Mouse (Mus musculus): Measurements from ENCODE around the gene Oprd1. TPM values are rescaled to one million over a fixed set of nuclear protein-coding genes. Genes with fewer than 3 reads are reported as not detected.

Oprd1 gene
- 0.12 TPM in 1 of 2 replicates, not detected in the other for polyA plus RNA-seq (2012; rRNA removed; ENCODE audit: low replicate concordance)

DNA sequence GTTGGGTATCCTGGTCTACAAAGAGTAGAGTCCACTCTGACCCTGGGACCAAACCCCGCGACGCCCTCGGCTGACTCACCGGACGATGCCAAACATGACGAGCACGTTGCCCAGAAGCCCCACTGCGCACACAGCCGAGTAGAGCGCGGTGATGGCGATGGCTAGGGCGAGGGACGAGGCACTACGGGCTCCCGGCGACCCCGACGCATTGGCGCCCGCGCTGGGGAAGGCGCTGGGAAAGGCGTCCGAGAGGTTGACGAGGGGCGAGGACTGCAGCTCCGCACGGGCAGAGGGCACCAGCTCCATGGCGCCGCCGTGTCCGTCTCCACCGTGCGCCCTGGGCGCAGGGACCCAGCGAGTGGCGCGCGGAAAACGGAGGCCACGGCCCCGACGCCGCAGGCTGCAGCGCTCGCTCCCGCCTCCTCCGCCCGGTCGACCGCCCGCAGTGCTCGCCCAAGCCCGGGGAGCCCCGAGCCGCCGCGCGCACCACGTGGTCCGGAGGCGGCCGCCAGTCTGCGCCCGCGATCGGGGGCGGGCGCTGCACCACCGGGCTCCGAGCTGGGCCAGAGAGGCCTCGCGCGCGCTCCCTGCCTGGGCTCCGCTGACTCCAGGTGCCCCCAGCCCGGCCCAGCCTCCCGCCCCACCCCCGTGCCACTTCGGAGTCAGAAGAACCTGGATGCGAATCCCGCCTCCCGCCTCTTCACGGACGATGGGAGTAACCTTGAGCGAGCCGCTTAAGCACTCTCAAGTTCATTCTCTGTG, at the start of gene Oprd1:
Oprd1 (minus strand) TSS at position 407 of the 762 bp plus-strand sequence.

DNA sequence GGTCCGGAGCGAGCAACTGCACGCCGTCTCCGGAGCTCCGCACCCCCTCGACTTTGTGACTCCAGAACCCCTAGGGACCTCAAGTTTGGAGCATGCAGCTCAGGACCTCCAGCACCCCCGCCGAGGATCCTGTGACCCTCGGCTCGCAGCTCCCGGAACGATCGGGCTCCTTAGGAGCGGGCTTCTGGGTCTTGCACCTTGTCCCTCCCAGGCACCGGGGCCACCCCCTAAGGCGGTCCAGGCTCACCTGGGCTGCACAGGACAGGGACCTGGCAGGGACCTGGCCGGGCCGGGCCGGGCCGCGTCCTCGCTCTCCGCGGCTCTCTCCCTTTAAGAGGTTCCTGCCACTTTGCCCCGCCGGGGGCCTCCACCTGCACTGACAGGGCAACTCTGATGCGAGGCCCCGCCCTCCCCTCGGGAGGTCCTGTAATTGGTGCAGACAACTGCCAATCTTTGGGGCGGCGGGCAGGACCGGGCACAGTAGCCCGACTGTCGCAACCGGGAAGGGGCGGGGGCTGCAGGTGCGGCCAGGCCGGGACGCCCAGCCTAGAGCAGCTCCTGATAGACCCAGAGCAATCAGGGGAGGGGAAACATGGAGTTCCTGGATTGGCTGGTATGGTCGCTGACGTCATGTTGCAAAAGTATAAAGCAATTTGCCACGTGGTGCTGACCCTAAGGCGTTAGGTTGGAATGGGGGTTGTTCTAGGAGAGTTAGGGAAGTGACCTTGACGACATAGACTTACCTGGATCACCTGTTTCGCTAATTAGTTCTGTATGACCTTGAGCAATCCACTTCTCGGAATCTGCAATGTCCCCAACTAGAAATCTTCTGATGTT, 69.1 kb downstream of the Oprd1 start, which contains the start of gene Epb41:
Epb41 (minus strand) TSS at position 389 of the 837 bp plus-strand sequence.

DNA sequence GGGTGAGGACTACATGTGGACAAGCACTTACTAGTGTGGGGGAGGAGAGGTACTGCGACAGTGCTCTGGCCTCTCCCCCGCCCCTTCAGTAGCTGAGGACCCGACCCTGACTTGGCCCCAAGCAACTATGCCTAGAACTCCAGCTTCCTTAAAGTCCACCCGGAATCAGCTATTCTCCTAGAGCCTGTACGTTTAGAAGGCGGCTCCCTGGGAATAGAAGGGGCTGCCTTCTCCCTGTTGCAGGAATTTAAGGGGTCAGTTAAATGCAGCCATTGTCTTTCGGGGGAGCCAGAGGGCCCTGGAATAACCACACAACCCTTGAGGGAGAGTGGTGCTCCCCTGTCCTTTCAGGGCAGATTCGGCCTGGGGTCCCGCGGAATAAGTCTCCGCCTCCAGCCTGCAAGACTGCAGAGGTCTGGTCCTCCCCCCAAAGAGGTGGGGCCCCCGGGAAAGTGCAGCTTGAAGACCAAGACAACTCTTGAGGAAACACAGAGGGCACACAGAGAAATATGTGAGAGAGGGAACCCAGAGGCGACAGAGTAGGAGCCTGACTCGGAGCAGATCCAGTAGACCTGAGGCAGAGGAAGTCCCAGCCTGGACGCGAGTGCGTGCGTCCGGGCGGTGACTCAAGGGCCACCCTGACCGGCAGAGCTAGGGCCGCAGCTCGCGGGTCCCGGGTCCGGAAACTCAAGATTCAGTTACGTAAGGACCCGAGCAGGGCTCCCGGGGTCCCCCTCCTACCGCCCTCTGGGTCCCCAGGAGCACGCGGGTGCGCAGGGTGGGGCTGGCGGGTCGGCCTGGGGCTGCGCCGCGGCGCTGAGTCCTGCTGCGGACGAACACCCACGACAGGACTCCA, 70.0 kb downstream of the Oprd1 start, which contains the start of gene Gm10300:
Gm10300 (plus strand) TSS at position 621 of the 856 bp plus-strand sequence.

Other genes with a start within 250 kb of the Oprd1 start
- 10.3 and 60.1 TPM in 2 replicates for gene Tmem200b, start 222.7 kb downstream of the Oprd1 start, polyA plus RNA-seq (2012; rRNA removed; ENCODE audit: low replicate concordance)
- 0.17 and 0.37 TPM in 2 replicates for gene Gm10300, start 69.8 kb downstream of the Oprd1 start, polyA plus RNA-seq (2012; rRNA removed; ENCODE audit: low replicate concordance)
- 22.5 and 26.8 TPM in 2 replicates for gene Epb41, start 69.2 kb downstream of the Oprd1 start, polyA plus RNA-seq (2012; rRNA removed; ENCODE audit: low replicate concordance)
- 17.4 and 30.2 TPM in 2 replicates for gene Ythdf2, start 67.8 kb upstream of the Oprd1 start, polyA plus RNA-seq (2012; rRNA removed; ENCODE audit: low replicate concordance)
- gene Gmeb1, start 117.1 kb upstream of the Oprd1 start, polyA plus RNA-seq (2012; rRNA removed; ENCODE audit: low replicate concordance): 9.0 and 20.2 TPM in 2 replicates
- gene Taf12, start 129.9 kb upstream of the Oprd1 start, polyA plus RNA-seq (2012; rRNA removed; ENCODE audit: low replicate concordance): 9.9 and 12.6 TPM in 2 replicates
- gene Rab42, start 158.9 kb upstream of the Oprd1 start, polyA plus RNA-seq (2012; rRNA removed; ENCODE audit: low replicate concordance): 4.5 and 4.6 TPM in 2 replicates
- gene Trnau1ap, start 185.1 kb upstream of the Oprd1 start, polyA plus RNA-seq (2012; rRNA removed; ENCODE audit: low replicate concordance): 18.4 and 32.3 TPM in 2 replicates
- gene Rcc1, start 209.1 kb upstream of the Oprd1 start, polyA plus RNA-seq (2012; rRNA removed; ENCODE audit: low replicate concordance): 7.4 and 23.3 TPM in 2 replicates